Mouse (Mus musculus): ENCODE data around the gene Sco2. TPM values are rescaled to one million over a fixed set of nuclear protein-coding genes. Genes with fewer than 3 reads are reported as not detected.

Sco2 gene
- polyA plus RNA-seq, 1 experiment: 43.3 TPM

GRCm38 (mm10) chr15:89363051-89363450, 10.6 kb downstream of the Sco2 start:
- H3K27me3 ChIP-seq (ENCODE audit: control insufficient read depth, insufficient read depth, low read length): no peaks in the 10 kb centered on the region
- WGBS: 96% methylated on average over 7 of the region's 7 CpGs
- H3K4me3 ChIP-seq (ENCODE audit: control insufficient read depth, insufficient read depth, low read length): no peak overlapping the region
- H3K4me1 ChIP-seq (replicated peaks; ENCODE audit: control insufficient read depth, insufficient read depth, low read length): no peaks in the 10 kb centered on the region
- TF ChIP-seq CTCF (IDR thresholded peaks at IDR 0.05; ENCODE audit: borderline replicate concordance, control insufficient read depth, extremely low read depth, insufficient read depth, low read length, poor library complexity): no peak
- no peak for TF ChIP-seq POLR2A (IDR thresholded peaks at IDR 0.05; ENCODE audit: control insufficient read depth, extremely low read depth, insufficient read depth, low read length, poor library complexity)
- H3K27ac ChIP-seq (ENCODE audit: control insufficient read depth, insufficient read depth, low read length): no peak overlapping the region
- no peak for DNase-seq
- H3K36me3 ChIP-seq (ENCODE audit: control insufficient read depth, insufficient read depth, low read length): peaks cover 82% of the 10 kb centered on the region

- peaks cover 39% of the 10 kb centered on the region for H3K36me3 ChIP-seq (ENCODE audit: control insufficient read depth, insufficient read depth, low read length)
These were observed 14.9 kb downstream of the Sco2 start for GRCm38 (mm10) chr15:89358784-89359183.

GRCm38 (mm10) chr15:89356372-89356771, 17.3 kb downstream of the Sco2 start:
- peak; percentile 76 for DNase-seq
- under 1% methylated on average over 15 of the region's 15 CpGs for WGBS
- Histone ChIP-seq H3K4me1 (replicated peaks; ENCODE audit: control insufficient read depth, insufficient read depth, low read length) (peaks cover 15% of the 10 kb centered on the region), H3K27me3 (ENCODE audit: control insufficient read depth, insufficient read depth, low read length) (no peaks in the 10 kb centered on the region), H3K27ac (ENCODE audit: control insufficient read depth, insufficient read depth, low read length) (peak overlapping the region; percentile 68), H3K36me3 (ENCODE audit: control insufficient read depth, insufficient read depth, low read length) (peaks cover 32% of the 10 kb centered on the region), H3K4me3 (ENCODE audit: control insufficient read depth, insufficient read depth, low read length) (peak overlapping the region; percentile 75)
- TF ChIP-seq CTCF (IDR thresholded peaks at IDR 0.05; ENCODE audit: borderline replicate concordance, control insufficient read depth, extremely low read depth, insufficient read depth, low read length, poor library complexity) (no peak), POLR2A (IDR thresholded peaks at IDR 0.05; ENCODE audit: control insufficient read depth, extremely low read depth, insufficient read depth, low read length, poor library complexity) (no peak)

More at GRCm38 (mm10) chr15:89358784-89359183, 14.9 kb downstream of the Sco2 start:
- DNase-seq: no peak
- TF ChIP-seq POLR2A (IDR thresholded peaks at IDR 0.05; ENCODE audit: control insufficient read depth, extremely low read depth, insufficient read depth, low read length, poor library complexity): no peak
- no peak for TF ChIP-seq CTCF (IDR thresholded peaks at IDR 0.05; ENCODE audit: borderline replicate concordance, control insufficient read depth, extremely low read depth, insufficient read depth, low read length, poor library complexity)
- 93% methylated on average over 3 of the region's 3 CpGs for WGBS
- H3K4me1 ChIP-seq (replicated peaks; ENCODE audit: control insufficient read depth, insufficient read depth, low read length): peaks cover 15% of the 10 kb centered on the region
- no peak overlapping the region for H3K27ac ChIP-seq (ENCODE audit: control insufficient read depth, insufficient read depth, low read length)
- H3K27me3 ChIP-seq (ENCODE audit: control insufficient read depth, insufficient read depth, low read length): no peaks in the 10 kb centered on the region
- no peak overlapping the region for H3K4me3 ChIP-seq (ENCODE audit: control insufficient read depth, insufficient read depth, low read length)

GRCm38 (mm10) chr15:89355241-89356187, 18.1 kb downstream of the Sco2 start, which contains the start of the genes Lmf2 and Ncaph2:
TSS of gene Lmf2 (minus strand) at chr15:89355659.
TSS of gene Ncaph2 (plus strand) at chr15:89355719.
- Histone ChIP-seq H3K4me1 (replicated peaks; ENCODE audit: control insufficient read depth, insufficient read depth, low read length) (peaks cover 15% of the 10 kb centered on the region), H3K36me3 (ENCODE audit: control insufficient read depth, insufficient read depth, low read length) (peaks cover 28% of the 10 kb centered on the region), H3K4me3 (ENCODE audit: control insufficient read depth, insufficient read depth, low read length) (peak within 1 kb of the TSS; percentile 86), H3K27me3 (ENCODE audit: control insufficient read depth, insufficient read depth, low read length) (no peaks in the 10 kb centered on the region), H3K27ac (ENCODE audit: control insufficient read depth, insufficient read depth, low read length) (peak within 1 kb of the TSS; percentile 68)
- peak; percentile 95 for DNase-seq
- TF ChIP-seq CTCF (IDR thresholded peaks at IDR 0.05; ENCODE audit: borderline replicate concordance, control insufficient read depth, extremely low read depth, insufficient read depth, low read length, poor library complexity) (peak; percentile 43; the same call in 1 of the 2 replicates), POLR2A (IDR thresholded peaks at IDR 0.05; ENCODE audit: control insufficient read depth, extremely low read depth, insufficient read depth, low read length, poor library complexity) (peak; percentile 78; the same call in 1 of the 2 replicates)
- under 1% methylated on average over 64 of the region's 64 CpGs for WGBS

GRCm38 (mm10) chr15:89354455-89354854, 19.2 kb downstream of the Sco2 start:
- peak overlapping the region; percentile 86 for H3K4me3 ChIP-seq (ENCODE audit: control insufficient read depth, insufficient read depth, low read length)
- no peaks in the 10 kb centered on the region for H3K27me3 ChIP-seq (ENCODE audit: control insufficient read depth, insufficient read depth, low read length)
- TF ChIP-seq POLR2A (IDR thresholded peaks at IDR 0.05; ENCODE audit: control insufficient read depth, extremely low read depth, insufficient read depth, low read length, poor library complexity) (no peak), CTCF (IDR thresholded peaks at IDR 0.05; ENCODE audit: borderline replicate concordance, control insufficient read depth, extremely low read depth, insufficient read depth, low read length, poor library complexity) (no peak)
- H3K36me3 ChIP-seq (ENCODE audit: control insufficient read depth, insufficient read depth, low read length): peaks cover 21% of the 10 kb centered on the region
- H3K4me1 ChIP-seq (replicated peaks; ENCODE audit: control insufficient read depth, insufficient read depth, low read length): peaks cover 15% of the 10 kb centered on the region
- DNase-seq: no peak
- WGBS: 76% methylated on average over 7 of the region's 7 CpGs
- H3K27ac ChIP-seq (ENCODE audit: control insufficient read depth, insufficient read depth, low read length): no peak overlapping the region

GRCm38 (mm10) chr15:89353837-89354236, 19.8 kb downstream of the Sco2 start:
- H3K27me3 ChIP-seq (ENCODE audit: control insufficient read depth, insufficient read depth, low read length): no peaks in the 10 kb centered on the region
- DNase-seq: no peak
- peaks cover 21% of the 10 kb centered on the region for H3K36me3 ChIP-seq (ENCODE audit: control insufficient read depth, insufficient read depth, low read length)
- peaks cover 15% of the 10 kb centered on the region for H3K4me1 ChIP-seq (replicated peaks; ENCODE audit: control insufficient read depth, insufficient read depth, low read length)
- 98% methylated on average over 16 of the region's 16 CpGs for WGBS
- TF ChIP-seq CTCF (IDR thresholded peaks at IDR 0.05; ENCODE audit: borderline replicate concordance, control insufficient read depth, extremely low read depth, insufficient read depth, low read length, poor library complexity): no peak
- no peak for TF ChIP-seq POLR2A (IDR thresholded peaks at IDR 0.05; ENCODE audit: control insufficient read depth, extremely low read depth, insufficient read depth, low read length, poor library complexity)
- H3K4me3 ChIP-seq (ENCODE audit: control insufficient read depth, insufficient read depth, low read length): no peak overlapping the region
- H3K27ac ChIP-seq (ENCODE audit: control insufficient read depth, insufficient read depth, low read length): no peak overlapping the region

Measured in thymus, adult 2 months (tissue).